Mouse (Mus musculus) kidney, postnatal 4 days (tissue): ENCODE data around the gene Mybpc2.
A peak's percentile ranks its signal among the peaks of the same experiment; 100 is the strongest.

Experiments
- DNase-seq, 2 experiments: peaks; one replicate each; pipeline ENCODE4 v3.0.0; 2021; ENCODE audit warnings: mixed read lengths in 2 of 2

Mybpc2 gene

DNA sequence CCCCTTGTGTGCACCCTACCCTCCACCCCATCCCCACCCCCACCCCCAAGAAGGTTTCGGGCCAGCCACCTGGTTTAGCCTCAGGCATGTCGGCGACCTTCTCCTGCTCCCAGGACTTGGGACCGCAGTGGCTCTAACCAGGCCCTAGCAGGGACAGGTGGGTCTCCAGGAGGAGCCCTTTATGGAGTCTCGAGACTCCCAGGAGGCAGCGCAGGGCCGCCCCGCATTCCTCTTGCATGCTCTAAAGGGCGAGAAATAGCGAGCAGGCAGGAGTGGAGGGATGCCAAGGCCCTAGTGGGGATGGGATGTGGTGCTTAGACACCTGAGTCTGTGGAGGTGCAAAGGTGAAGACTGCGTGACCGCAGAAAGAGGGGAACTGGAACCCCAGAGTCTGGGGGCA is at the start of gene Mybpc2:
Gene Mybpc2 (minus strand): TSS at position 155 of the 400 bp plus-strand sequence.
- DNase-seq, result peak; percentile 31 to 56

DNA sequence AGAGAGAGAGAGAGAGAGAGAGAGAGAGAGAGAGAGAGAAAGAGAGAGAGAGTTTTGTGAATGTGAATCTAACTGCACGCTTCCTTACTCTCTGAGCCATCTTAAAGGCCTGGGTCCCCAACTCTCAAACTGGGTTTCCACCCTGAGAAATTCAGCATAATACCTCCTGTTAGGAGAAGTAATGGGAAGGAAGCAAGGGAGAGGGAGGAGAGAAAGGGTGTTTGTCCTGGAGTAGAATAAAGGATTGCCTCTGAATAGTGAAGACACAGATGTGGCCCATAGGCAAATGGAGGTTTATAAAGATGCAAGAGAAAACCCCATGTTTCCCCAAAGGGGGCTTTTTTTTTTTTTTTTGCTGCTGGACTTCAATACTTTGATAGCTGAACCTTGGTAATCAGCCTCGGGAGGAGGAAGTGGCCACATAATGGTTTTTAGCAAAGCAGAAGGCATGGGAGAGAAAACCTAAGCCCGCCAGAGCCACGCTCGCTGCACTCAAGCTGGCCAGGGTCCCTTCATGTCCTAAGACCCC is 48.6 kb upstream of the Mybpc2 start:
- no peak for DNase-seq

DNA sequence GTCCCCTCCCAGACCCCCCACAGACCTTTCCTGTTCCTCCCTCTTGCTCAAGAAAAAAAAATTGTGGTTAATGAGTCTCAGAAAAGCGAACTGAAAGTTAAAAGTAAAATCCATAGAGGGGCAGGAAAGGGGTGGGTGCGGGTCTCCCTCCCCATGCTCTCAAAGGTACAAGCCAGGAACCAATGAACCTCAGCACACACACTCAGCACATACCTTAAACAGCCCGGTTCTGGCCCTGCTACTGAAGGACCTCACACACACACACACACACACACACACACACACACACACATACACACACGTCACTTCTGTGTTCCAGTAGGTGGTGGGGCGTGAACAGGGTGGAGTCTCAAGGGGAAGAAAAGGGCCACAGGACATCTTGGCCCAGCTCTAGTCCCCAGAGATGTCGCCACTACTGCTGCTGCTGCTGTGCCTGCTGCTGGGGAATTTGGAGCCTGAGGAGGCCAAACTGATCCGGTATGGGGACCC is 47.8 kb upstream of the Mybpc2 start, which contains the start of gene Napsa:
Gene Napsa (plus strand): TSS at position 168 of the 489 bp plus-strand sequence.
- peak; percentile 60 to 70 for DNase-seq

DNA sequence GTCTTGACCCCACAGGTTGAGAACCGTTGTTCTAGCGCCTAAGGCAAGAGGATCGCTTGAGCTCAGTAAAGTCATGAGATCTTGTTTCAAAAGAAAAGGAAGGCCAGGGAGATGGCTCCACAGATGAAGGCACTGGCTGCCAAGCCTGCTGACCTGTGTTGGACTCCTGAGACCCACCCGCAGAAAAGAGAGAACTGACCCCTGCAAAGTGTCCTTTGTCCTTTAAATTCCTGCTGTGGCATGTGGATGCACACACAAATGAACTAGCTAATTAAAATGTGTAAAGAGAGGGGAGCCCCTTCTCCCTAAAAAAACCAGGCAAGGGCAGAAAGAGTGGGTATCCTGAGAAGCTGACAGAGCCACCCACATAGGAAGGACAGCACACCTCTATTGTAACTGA is 47.4 kb upstream of the Mybpc2 start:
- DNase-seq, result peak in 1 of 2 experiments; percentile 36

DNA sequence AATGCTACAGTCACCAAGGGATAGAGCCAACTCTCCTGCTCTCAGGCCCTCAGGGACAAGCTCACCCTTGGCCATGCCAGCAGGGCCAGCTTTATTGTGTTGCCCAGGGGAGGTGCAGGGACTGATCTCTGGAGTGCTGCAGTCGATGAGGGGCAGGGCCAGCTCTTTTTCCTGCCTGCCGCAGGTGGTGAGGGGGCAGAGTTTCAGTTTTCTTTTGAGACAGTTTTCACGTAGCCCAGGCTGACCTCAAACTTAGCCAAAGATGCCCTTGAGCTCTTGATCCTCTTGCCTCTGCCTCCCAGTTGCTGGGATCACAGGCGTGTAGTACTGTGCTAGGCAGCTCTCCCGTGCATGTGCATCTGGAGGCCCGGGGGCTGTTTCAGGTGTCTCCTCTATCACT is 46.5 kb upstream of the Mybpc2 start:
- no peak for DNase-seq

DNA sequence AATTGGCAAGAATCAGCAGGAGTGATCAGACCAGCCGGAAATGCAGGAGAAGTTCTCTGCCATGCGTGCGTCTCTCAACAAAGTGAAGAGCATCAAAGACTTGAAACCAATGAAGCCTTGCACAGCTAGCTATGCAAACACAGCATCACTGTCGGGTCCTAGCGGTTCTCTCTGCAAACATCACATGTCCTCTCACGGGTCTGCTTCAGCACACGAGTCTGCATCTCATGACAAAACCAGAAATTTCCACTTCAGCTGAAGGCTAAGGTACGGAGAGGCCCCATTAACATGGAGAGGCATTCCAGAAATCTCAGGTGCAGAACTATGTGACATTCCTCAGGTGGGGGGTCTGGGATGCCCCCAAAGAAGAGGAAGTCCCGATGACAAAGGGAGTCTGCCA is 44.3 kb upstream of the Mybpc2 start:
- DNase-seq, result no peak

DNA sequence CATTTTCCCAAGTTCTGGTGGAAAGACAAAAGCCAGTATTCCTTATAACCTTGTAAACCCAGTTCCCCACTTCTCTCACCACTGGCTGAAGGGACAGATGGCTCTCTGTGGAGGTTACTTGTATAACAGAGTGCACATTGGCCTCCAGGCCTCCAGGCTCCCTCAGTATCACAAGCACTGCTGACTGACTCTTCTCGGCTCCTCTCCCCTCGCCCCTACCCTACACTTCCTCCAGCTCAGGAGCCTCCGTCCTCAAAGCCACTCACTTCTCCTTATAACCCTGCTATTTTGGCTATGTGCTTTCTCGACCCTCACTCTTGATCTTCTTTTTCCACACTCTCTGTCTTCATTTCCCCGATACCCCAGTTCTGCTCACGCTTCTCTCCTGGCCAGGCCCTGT is 41.0 kb upstream of the Mybpc2 start:
- DNase-seq, result no peak

DNA sequence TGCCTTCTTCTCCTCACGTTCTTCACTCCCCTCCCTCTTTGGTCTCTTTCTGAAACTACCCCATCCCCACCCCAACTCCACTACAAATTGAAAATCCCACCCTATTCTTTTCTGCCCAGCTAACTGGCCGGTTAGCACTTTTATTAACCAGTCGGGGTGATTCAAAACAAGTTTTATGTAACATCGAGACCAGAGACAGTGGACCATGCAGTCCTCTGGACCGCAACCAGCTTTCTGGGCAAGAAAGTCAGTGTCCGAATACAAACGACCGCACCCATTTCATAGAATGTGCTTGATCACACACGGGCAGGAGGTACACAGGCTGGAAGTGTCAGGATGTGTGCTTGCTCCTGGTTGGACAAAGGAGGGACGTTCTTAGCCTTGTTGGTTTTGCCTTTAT is 40.0 kb upstream of the Mybpc2 start:
- DNase-seq, result no peak

DNA sequence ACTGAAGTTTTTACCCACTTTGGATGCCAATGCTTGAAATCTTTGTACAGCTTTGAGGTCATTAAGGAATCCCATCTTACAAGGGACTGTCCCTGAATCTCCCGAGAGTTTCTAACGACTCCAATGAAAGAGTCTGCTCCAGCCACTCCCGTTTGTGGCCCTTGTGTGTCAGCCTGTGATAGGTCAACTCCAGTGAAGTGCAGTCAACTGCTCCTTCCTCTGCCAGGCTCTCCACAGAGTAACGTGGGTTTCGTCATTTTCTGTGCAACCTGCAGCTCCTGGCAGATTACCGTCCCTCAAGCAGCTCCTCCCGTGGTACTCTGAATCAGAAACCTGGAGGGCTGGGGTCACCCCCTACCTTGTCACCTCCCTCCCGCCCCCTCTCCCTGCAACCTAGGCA is 38.8 kb upstream of the Mybpc2 start:
- DNase-seq, result no peak

DNA sequence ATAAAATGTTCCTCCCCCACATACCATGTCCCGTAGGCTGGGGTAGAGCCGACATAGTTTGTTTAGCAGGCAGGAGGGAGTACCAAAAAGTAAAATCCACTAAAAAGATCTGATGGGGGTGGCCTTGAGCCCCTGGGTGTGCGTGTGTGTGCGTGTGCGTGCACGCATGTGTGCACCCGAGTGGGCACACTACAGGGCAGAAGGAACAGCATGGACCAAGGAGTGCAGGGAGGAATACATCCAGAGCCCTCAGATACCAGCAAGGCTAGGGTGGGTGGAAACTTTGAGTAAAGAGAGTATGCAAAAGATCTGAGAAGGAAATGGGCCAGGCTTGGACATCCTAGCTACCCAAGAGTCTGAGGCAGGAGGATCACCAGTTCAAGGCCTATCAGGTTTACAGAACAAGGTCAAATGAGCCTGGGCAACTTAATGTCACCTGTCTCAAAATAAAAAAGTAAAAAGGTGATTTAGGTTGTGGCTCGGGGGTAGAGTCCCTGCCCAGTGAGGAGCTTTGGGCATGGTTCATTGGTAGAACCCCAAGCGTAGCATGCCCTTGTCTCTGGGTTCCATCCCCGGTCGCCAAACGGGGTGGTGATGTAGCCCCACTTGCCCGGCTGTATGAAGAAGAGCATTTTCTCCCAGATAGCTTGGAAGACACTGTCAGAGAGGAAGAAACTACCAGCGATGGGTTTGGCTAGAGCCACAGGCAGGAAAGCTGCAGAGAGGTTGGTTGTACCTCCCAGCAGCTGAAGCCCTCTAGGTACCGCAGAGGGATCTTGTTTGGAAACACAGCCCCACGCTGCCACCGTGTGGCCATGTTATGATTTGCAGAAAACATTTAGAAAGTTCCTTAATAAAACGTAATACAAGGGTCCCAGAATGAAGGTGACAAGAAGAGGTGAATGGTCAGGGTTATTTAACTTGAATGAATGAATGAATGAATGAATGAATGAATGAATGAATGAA is 36.3 kb upstream of the Mybpc2 start:
- peak; percentile 89 to 91 for DNase-seq

DNA sequence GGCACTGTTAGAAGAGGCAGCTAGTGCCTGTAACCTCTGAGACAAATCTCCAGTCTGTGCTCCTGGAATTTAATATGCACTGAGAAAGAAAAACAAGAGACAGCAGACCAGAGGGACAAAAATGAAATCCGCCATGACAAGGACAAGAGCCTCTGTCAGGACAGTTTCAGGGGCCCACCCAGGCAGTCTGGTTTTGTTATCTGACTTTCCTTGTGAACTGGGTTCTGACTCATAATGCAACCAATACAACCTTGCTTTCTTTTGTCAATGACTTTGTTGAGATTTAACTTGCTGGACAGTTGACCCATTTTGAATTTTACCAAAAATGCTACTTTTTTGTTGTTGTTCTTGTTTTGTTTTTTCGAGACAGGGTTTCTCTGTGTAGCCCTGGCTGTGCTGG is 33.2 kb upstream of the Mybpc2 start:
- DNase-seq, result no peak

DNA sequence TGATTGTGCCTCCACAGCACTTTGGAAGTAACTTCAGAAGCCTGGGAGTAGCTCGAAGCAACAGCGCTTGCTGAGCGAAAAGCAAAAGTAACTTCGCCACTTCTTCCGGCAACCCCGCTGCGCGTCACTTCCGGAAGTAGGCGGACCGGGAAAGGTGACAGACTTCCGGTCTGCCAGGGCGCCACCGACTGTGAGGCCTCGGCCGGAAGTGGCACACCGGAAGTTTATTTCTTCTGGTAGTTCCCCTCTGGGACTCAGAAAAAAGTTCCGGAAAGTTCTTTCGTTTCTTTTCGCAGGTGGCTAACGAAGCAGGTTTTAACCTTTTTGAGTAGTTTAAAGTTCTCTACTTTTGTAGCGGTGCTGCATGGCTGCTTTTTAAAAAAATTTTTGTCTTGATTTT is 29.4 kb upstream of the Mybpc2 start, which contains the start of gene Nr1h2:
Gene Nr1h2 (minus strand): TSS at position 126 of the 400 bp plus-strand sequence.
- peak; percentile 98 for DNase-seq

DNA sequence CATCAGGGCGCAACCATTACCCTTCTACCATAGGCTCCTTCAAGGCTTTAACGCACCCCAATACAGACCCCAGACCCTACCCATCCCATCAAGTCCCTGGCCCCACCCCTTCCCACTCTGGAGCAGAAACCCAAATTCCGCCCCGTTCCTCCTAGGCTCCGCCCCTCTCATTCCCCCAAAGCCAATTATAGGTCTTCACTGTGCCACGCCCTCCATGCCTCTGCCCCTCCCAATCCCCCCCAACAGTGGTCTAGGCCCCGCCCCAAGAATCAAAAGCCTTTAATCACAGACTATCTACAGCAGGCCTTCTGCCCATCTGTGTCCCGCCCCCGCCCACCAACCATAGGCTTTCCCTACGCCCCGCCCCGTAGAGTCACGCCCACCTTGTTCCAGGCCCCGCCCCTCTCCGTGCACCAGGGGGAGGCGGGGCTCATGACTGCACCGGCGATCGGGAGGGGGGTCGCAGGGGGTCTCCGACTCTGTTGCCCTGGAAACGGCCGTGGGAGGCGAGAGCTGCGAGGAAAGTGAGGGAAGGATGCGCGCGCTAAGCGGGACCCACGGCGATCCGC is 28.8 kb upstream of the Mybpc2 start:
- peak; percentile 96 for DNase-seq

DNA sequence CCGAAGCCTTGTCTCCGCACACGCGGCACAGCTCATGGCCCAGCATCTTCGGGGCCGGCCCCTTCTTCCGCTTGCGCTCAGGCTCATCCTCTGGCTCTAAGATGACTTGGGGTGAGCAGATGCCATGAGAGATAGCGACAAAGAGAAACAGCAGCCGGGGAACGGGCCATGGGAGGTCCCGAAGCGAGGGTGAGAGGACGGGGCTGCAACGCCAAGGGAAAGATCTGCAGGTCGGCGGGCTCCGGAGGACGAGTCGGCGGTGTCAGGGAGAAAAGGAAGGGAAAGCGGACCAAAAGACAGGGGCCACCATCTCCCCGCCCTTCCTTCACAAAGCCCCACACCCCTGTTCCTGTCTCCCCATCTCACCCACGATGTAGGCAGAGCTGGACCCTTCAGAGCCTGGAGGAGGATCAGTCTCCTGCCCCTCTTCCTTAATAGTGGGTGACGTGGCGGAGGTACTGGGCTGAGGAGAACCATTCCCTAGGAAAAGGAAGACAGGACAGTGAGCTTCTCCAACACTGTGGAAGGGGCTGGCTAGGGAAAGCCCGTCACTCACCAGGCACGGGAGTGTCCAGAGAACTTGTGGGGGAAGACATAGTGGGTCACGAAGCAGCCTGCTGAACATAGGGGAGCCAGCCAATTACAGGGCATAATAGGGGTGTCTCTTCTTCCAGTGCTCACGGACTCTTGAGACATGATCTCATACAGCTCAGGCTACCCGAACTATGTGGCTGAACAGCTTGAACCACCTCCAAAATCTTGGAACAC is 27.9 kb upstream of the Mybpc2 start:
- DNase-seq, result no peak

DNA sequence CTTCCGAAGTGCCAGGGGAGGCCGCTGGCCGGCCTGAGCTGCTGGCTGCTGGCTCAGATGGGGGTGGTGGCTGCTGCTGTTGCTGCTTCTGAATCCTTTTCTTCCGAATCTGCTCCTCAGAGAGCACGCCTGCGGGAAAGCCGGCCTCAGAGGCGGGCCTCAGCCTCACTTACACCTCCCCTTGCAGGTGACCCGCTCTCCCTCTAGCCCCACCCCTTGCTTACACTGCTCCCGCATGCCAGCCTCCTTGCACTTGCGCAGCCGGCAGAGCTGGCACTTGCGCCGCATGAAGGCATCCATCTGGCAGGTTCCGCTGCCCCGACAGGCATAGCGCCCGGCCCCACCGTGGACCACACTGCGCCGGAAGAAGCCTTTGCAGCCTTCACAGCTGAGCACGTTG is 27.3 kb upstream of the Mybpc2 start:
- no peak for DNase-seq

DNA sequence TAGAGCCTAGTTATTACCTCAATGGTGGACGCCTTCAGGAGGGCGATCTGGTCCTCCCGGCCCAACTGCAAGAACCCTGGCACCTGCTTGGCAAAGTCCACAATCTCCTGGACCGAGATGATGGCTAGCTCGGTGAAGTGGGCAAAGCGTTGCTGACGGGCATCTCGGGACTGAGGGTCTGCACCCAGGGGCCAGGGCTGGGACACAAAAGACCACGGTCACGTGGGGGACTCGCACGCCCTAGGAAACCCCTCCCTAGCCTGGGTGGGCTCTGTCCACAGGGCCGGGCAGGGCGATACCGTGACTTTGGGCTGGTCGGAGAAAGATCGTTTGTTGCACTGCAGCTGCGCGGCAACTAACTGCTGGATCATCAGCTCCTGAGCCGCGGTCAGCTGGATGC is 26.8 kb upstream of the Mybpc2 start:
- DNase-seq, result no peak

DNA sequence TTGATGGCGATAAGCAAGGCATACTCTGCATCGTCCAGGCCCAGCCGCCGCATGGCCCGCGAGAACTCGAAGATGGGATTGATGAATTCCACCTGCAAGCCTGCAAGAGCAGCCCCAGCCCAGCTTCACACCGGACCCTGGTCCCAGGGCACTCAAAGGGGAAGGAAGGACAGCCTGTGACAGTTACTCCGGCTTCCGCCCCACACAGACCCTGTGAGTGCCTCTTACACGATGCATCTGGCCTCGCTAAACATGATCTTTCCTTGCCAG is 25.9 kb upstream of the Mybpc2 start:
- DNase-seq, result peak in 1 of 2 experiments; percentile 7

DNA sequence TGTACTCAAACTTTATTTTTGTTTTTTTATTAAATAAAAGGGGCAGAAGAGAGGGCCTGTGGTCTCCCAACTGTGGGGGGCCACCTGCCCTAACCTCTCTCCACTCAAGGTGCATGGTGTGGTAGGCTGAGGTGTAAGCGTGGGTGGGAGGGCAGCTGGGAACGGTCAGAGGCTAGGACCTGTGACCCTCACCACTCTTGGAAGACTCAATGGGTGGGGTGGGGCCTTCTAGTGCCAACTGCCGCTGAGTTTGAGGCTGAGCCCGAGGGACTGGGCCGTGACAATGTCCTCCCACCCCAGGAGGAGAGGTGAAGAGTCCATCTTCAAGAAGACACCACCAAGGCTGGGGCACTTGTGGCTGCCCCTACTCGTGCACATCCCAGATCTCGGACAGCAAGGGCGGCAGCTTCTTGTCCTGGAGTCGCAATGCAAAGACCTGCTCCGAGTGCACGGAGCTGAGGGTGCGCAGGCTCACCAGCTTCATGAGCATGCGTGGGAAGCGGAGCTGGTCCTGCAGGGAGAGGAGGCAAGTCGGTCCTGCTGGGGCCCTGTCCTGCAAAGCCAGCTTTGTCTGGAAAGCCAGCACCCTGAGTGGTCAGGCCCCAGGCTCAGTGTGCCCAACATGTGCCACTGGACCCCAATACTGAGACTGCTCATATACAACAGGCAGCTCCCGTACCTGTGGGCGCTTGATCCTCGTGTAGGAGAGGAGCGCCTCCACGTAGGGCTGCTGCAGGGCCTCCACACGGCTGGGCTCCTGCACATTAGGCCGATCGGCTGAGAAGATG is 25.4 kb upstream of the Mybpc2 start:
- peak in 1 of 2 experiments; percentile 7 for DNase-seq

DNA sequence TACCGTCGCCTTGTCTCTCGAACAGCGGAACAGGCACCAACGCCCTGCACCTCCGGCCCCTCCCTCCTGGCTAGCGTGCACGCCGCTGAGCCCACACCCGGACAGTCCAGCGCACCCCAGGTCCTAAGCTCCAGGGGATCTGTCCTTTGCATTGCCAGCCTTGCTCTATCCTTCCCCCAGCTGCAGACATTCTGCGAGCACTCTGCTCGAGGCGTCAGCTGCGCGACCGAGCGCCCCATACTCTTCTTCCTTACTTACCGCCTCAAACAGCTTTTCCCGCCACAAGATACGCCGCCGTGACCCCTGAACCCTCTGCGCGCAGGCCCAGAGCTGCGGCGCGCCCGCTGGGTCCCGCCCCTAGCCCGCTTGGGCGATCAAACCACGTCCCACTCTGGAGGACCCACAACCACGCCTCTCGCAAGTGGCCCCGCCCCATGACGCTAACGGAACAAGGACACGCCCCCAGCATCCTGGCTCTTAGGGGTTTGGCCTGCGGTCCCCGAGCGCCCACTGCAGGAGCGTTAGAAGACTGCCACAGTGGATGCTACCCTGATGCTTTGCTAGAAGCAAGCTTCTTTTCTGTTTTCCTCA is 24.1 kb upstream of the Mybpc2 start, which contains the start of gene Pold1:
Gene Pold1 (minus strand): TSS at position 353 of the 591 bp plus-strand sequence.
- DNase-seq, result peak; percentile 100

DNA sequence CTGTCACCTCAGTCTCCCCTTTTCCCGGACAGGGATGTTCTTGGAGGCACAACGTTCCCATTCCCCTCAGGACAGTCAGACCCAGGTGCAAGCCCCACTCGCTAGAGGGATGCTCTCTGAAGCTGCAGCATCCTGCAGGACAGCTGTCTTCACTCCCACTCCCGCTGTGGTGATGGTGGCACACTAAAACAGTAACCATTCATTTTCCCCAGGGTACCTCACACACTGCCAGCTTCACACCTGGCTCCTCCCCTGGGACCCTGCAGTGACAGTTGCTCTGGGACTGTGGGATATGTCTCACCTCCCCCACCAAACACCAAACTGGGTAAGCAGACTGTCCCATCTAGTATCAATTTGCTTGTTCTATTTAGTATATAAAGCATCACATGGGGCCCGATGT is 23.3 kb upstream of the Mybpc2 start:
- DNase-seq, result peak in 1 of 2 experiments; percentile 8

DNA sequence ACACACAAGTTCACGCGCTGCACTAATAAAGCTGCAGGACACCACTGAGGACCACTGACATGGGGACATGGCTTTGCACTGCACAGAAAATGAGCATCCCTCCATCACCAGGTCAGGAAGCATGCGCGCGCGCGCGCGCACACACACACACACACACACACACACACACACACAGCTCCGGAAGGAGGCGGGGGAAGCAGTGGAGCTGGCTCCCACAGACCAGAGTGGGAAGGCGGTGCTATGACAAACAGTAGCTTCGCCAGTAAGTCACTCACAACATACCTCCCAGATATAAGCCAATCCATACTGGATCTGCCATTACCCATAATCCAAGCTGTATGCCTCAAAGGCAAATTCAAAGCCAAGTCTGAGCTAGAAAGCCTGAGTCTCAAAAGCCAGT is 22.6 kb upstream of the Mybpc2 start:
- DNase-seq, result no peak

DNA sequence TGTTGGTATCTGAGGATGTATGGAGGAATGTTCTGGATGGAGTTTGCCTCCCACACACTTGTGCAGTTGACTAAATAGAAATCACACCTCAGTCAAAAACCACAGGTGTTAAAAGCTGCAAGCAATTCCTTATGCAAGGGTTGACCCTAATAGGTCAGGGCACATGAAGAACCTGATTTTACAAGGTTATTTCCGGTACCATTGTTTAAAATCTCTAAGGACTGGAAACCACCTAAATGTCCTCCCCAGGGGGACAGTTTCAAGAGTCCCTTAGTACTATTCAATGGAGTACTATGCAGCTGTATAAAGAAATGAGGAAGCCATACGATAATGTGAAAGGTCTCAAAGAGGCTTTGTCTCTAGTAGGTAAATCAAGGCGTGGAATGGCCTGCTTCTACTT is 21.8 kb upstream of the Mybpc2 start:
- DNase-seq, result no peak
